Mouse (Mus musculus) cerebellum, postnatal 10 days (tissue): ENCODE data around the gene Top3a.
"Not testable (repeated sequence)": the region's sequence is repeated elsewhere in the genome, so short reads cannot be mapped to it uniquely, and the experiment has no call there.

ENCODE experiments used
- DNase-seq, 2 experiments: peaks; one replicate each; pipeline ENCODE4 v3.0.0; 2021; ENCODE audit warnings: mixed read lengths in 2 of 2

The Top3a gene

GRCm38 (mm10) chr11:60776829-60777740 lies at the start of gene Top3a, which contains the start of gene Smcr8:
Gene Top3a (minus strand): TSS chr11:60777365.
Gene Smcr8 (plus strand): TSS chr11:60777524.
- peak; percentile 86 to 89 for DNase-seq

- DNase-seq, result no peak
Observed at GRCm38 (mm10) chr11:60826700-60827099, 49.5 kb upstream of the Top3a start.

- DNase-seq, result no peak
Observed at GRCm38 (mm10) chr11:60825191-60825590, 48.0 kb upstream of the Top3a start.

GRCm38 (mm10) chr11:60823771-60824170 lies 46.6 kb upstream of the Top3a start:
- no peak for DNase-seq

GRCm38 (mm10) chr11:60816398-60816797 lies 39.2 kb upstream of the Top3a start:
- no peak for DNase-seq

GRCm38 (mm10) chr11:60811618-60812017 lies 34.5 kb upstream of the Top3a start, which contains the start of gene Shmt1:
Gene Shmt1 (minus strand): TSS chr11:60811718.
- not testable (repeated sequence) for DNase-seq

GRCm38 (mm10) chr11:60811054-60811460 lies 33.9 kb upstream of the Top3a start:
- peak; percentile 95 to 97 for DNase-seq

GRCm38 (mm10) chr11:60810046-60810965 lies 33.1 kb upstream of the Top3a start:
- no peak for DNase-seq

GRCm38 (mm10) chr11:60809546-60809945 lies 32.4 kb upstream of the Top3a start:
- DNase-seq, result no peak

GRCm38 (mm10) chr11:60808286-60809070 lies 31.3 kb upstream of the Top3a start:
- DNase-seq, result peak; percentile 25 to 41

- no peak for DNase-seq
Observed at GRCm38 (mm10) chr11:60800892-60801291, 23.7 kb upstream of the Top3a start.

- no peak for DNase-seq
Observed at GRCm38 (mm10) chr11:60799977-60800376, 22.8 kb upstream of the Top3a start.

GRCm38 (mm10) chr11:60796342-60796741 lies 19.2 kb upstream of the Top3a start:
- DNase-seq, result no peak

- DNase-seq, result no peak
Observed at GRCm38 (mm10) chr11:60790472-60790871, 13.3 kb upstream of the Top3a start.

GRCm38 (mm10) chr11:60787595-60787994 lies 10.4 kb upstream of the Top3a start:
- DNase-seq, result no peak

GRCm38 (mm10) chr11:60784179-60784922 lies 7.2 kb upstream of the Top3a start:
- no peak for DNase-seq

- no peak for DNase-seq
Observed at GRCm38 (mm10) chr11:60779673-60780189, 2.6 kb upstream of the Top3a start.

GRCm38 (mm10) chr11:60777801-60778370 lies 721 bp upstream of the Top3a start:
- DNase-seq, result peak in 1 of 2 experiments; percentile 9

- DNase-seq, result no peak
Observed at GRCm38 (mm10) chr11:60776107-60776828, 897 bp downstream of the Top3a start.

GRCm38 (mm10) chr11:60775578-60775977 lies 1.6 kb downstream of the Top3a start:
- no peak for DNase-seq
